Mouse (Mus musculus) forebrain, embryonic 13.5 days (tissue): ENCODE measurements at regions not wholly inside any gene's neighbourhood (a gene's known extent, or its start where the extent isn't known, plus 50 kb on each side); places are given as distances from the start of the nearest gene placed in this dataset.

Source experiments
- ATAC-seq: fragments of 200-750 bp; cut with Nextera tagmentation; 2 replicates; pipeline ENCODE4 v1.8.0; 2017
- H3K27ac ChIP-seq: fragments of 300-500 bp; sonication (generic); 2 replicates; pipeline ENCODE4 v1.5.1; 2015; ENCODE audit warnings: inconsistent platforms, mild to moderate bottlenecking, moderate library complexity
- H3K27me3 ChIP-seq: fragments of 300-500 bp; sonication (generic); 2 replicates; pipeline ENCODE4 v1.6.1; 2015; ENCODE audit warnings: mild to moderate bottlenecking, inconsistent platforms
- H3K36me3 ChIP-seq: fragments of 300-500 bp; sonication (generic); 2 replicates; pipeline ENCODE4 v1.6.1; 2015; ENCODE audit warnings: mild to moderate bottlenecking, inconsistent platforms; ENCODE audit not compliant: poor library complexity, severe bottlenecking
- H3K4me1 ChIP-seq: fragments of 300-500 bp; sonication (generic); 2 replicates; pipeline ENCODE4 v1.6.1; 2015; ENCODE audit warnings: inconsistent platforms
- H3K4me2 ChIP-seq: fragments of 300-500 bp; sonication (generic); 2 replicates; pipeline ENCODE4 v1.6.1; 2015; ENCODE audit warnings: inconsistent platforms, mild to moderate bottlenecking, moderate library complexity
- H3K4me3 ChIP-seq: fragments of 300-500 bp; sonication (generic); 2 replicates; pipeline ENCODE4 v1.5.1; 2015; ENCODE audit warnings: mild to moderate bottlenecking, inconsistent platforms
- H3K9ac ChIP-seq: fragments of 300-500 bp; sonication (generic); 2 replicates; pipeline ENCODE4 v1.6.1; 2015; ENCODE audit warnings: mild to moderate bottlenecking, inconsistent platforms
- H3K9me3 ChIP-seq: fragments of 300-500 bp; sonication (generic); replicated peaks from 2 replicates; pipeline ENCODE4 v1.6.1; 2016; ENCODE audit warnings: inconsistent platforms
- WGBS: fragments of 180-500 bp; shearing (Covaris S2); methylation state at CpG from one replicate; pipeline ENCODE4 v1.1.7; 2015; 5-methylcytosine and 5-hydroxymethylcytosine counted together

- no peak overlapping the region for H3K9ac ChIP-seq
- H3K27me3 ChIP-seq, result no peaks in the 10 kb centered on the region
- no peak overlapping the region for H3K4me2 ChIP-seq
- H3K36me3 ChIP-seq, result no peaks in the 10 kb centered on the region
- peak; percentile 93 for ATAC-seq
- 20% methylated on average over 5 of the region's 5 CpGs for WGBS
- no peak overlapping the region for H3K27ac ChIP-seq
- H3K9me3 ChIP-seq, result no peaks in the 10 kb centered on the region; the same call in 1 of the 2 replicates
- no peaks in the 10 kb centered on the region; the same call in 1 of the 2 replicates for H3K4me1 ChIP-seq
- H3K4me3 ChIP-seq, result no peak overlapping the region
Observed at GRCm38 (mm10) chr4:92396421-92397232, 205.1 kb upstream of the Gm12666 start.
